Mouse (Mus musculus): ENCODE data around the gene Tmem127.

DNA sequence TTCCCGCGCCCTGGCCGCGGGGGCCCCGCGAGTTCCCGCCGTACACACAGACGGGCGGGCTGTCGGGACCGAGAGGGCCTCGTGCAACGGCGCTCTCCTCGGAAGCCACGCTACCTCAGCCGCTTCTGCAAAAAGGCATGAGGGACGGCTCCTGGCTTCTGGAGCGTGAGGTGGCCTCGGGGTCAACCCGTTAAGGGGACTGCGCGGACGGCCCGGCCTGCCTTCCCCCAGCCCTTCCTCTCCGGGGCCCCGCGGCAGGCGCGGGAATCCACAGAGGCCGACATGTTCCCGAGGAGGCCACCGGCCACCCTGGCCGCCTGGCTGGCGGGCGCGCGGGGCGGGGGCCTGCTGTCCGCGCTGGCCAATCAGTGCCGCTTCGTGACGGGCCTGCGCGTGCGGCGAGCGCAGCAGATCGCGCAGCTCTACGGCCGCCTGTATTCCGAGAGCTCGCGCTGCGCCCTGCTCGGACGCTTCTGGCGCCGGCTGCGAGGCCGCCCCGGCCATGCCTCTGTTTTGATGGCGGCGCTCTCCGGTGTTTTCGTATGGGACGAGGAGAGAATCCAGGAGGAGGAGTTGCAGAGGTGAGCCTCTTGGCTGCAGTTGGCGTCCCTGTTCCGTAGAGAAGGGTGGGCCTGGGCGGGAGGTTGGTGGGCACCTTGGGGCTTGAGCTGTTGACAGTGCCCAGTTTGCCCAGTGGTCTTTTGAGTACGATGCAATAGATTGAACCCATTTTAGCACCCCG, 22.8 kb downstream of the Tmem127 start:
- TF ChIP-seq POLR2A (IDR thresholded peaks at IDR 0.05; ENCODE audit: borderline replicate concordance, extremely low read depth, low read depth, low read length) (no peak; the same call in none of the 2 replicates), CTCF (IDR thresholded peaks at IDR 0.05; ENCODE audit: insufficient read depth, low read length) (no peak)
